Mouse (Mus musculus): ENCODE measurements around the gene Tnr.

Tnr gene

DNA sequence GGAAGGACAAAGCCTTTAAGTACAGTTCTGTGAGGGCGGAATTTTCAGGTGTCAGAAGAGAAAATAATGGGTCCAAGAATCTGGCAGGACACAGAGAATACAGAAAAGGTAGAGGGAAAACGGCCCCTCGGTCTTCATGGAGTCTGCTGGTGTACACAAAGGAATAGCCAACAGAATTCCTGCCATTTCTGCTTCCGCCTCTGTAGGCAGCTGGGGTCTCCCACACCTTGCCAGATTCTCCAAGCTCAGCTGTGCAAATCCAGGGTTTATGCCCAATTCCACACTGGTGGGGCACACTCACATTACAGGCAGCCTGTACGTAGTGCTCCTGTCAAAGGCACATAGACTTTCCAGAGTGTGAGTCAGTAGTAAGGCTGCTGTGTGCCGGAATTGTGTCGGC is 43.6 kb downstream of the Tnr start:
- DNase-seq = no peak

GRCm38 (mm10) chr1:159570270-159570669 is 46.7 kb downstream of the Tnr start:
- no peak for DNase-seq

DNA sequence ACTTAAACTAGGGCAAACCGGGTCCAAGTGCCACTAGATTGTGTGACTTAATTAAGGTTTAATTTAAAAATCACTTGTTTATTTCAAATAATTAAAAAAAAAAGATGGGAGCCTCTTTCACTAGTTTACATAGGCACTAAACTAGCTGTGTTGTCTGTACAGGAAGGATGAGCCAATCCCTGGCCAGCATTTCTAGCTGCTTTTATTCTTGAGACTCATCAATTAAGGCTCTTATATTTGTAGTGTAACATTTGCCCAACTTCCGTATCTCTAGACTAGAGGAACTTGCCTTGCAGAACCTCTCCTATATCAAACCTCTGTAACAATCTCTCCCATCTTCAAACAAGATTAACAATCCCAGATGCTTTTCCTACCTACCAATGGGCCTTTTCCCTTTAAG is 47.3 kb downstream of the Tnr start:
- DNase-seq = no peak

DNA sequence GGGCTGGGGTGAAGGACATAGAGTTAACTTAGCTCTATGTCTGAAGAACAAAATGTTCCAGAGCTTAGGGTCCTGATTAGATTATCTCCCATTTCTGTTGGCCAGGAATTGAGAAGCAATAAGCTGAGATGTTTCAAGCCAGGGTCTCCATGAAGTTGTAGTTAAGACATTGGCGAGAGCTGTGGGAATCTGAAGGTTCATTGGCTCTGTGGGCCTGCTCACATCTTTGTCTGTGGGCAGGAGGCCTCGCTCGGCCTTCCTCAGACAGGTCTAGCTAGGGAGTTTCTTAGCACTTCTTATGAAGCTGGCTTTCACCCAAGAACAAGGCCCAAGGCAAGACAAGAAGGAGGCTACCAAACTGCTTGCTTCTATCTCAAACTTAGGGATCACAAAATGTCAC is 48.4 kb downstream of the Tnr start:
- DNase-seq = no peak

- DNase-seq = no peak
These were observed 49.5 kb downstream of the Tnr start for GRCm38 (mm10) chr1:159573116-159573515.

GRCm38 (mm10) chr1:159574661-159575060 is 51.1 kb downstream of the Tnr start:
- DNase-seq = no peak

DNA sequence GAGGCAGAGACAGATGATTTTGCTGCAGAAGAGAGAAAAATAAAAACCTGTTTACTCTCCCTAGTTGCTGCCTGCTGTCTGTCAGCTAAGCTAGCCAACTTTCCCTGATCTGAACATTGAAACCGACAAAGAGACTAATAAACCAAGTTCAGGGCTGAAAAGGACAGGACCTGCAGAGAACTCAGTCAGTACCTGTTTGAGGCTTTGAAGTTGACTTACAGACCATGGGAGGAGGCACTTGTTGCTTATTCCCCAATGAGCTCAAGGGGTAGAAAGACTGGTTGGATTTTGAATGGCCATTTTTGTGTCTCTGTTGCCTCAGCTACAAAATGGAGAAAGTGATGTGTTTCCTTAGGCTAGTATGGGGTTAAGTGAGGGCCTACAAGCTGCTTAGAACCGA is 52.7 kb downstream of the Tnr start:
- no peak for DNase-seq

- DNase-seq = no peak
These were observed 54.8 kb downstream of the Tnr start for GRCm38 (mm10) chr1:159578391-159578790.

- no peak for DNase-seq
These were observed 56.9 kb downstream of the Tnr start for GRCm38 (mm10) chr1:159580335-159580921.

GRCm38 (mm10) chr1:159583877-159584276 is 60.3 kb downstream of the Tnr start:
- DNase-seq = no peak

GRCm38 (mm10) chr1:159588741-159589140 is 65.2 kb downstream of the Tnr start:
- no peak for DNase-seq

GRCm38 (mm10) chr1:159594099-159595058 is 70.8 kb downstream of the Tnr start:
- no peak for DNase-seq

DNA sequence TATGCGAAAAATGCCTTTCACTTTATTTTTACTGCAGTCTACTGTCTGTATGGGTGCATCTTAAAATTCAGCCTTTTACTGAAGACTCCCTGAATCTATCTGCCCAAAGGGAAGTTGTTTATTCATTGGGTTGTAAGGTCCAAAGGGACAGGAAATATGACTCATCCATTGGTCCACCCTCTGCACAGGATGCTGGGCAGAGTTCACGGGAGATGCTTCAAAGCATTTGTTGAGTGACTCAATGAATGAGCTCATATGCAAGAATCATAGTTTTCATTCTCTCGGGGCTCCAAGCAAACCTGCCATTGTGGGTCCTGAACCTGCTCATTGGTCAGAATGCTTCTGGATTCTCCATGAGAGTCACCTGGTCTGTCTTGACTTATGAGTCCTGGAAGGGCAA is 72.2 kb downstream of the Tnr start:
- no peak for DNase-seq

DNA sequence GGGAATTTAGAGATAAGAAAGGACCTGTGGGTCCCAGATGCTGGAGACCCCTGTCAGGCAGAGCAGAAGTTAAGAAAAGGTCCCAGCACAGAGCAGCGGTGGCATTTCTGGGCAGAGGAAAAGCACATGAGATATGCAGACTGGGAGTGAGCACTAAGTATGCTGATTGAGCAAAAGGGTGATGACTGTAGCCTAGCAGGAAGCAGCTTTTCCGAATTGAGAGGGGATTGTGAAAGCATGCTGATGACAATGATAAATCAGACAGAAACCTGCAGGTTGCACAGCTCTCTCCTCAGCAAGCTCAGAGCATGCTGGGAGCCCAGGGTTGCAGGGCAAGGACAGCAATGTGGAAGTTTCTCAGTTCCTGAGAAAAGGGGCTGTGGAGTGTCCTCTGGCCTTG is 73.1 kb downstream of the Tnr start:
- DNase-seq = no peak

GRCm38 (mm10) chr1:159613561-159613960 is 90.0 kb downstream of the Tnr start:
- DNase-seq = no peak

- no peak for DNase-seq
These were observed 90.6 kb downstream of the Tnr start for GRCm38 (mm10) chr1:159614062-159614601.

- DNase-seq = no peak
These were observed 91.3 kb downstream of the Tnr start for GRCm38 (mm10) chr1:159614644-159615431.

DNA sequence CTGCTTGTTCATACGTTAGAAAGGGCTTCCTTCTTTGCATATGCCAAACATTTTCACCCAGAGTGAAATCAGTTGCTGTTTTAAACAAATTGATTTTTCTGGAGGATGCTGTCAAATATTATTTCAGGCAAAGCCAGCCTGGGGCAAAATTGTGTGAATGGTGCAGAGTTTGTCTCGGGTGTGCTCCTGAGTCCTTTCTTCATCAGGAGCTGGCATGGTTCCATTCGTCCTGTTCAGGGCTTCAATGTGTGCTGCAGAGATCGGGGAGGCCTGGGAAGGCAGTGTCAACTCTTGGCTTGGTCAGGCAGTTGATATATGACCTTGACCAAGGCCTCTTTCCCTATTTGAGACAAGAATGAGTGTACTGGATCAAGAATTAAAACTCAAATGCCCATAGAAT is 92.1 kb downstream of the Tnr start:
- DNase-seq = no peak

- DNase-seq = no peak
These were observed 95.6 kb downstream of the Tnr start for GRCm38 (mm10) chr1:159619205-159619604.

- DNase-seq = no peak
These were observed 97.8 kb downstream of the Tnr start for GRCm38 (mm10) chr1:159621321-159621720.

DNA sequence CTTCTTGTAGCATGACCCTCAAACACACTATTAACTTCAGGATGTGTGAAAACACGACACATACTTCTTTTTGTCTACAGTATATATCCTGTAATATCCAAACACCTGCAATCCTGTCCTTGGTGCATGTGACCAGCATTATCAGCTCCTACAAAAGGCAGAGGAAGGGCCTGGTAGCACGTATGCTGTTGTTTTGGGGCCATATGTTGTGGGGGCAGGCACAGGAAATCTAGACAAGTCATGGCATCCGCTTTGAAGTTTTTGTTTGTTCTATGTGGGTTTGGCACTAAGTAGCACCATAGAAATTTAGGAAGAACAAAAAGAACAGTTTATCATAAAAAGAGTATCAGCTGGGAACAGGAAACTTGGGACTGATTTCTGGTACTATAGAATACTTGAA is 105.5 kb downstream of the Tnr start:
- no peak for DNase-seq

- DNase-seq = no peak
These were observed 106.4 kb downstream of the Tnr start for GRCm38 (mm10) chr1:159629822-159630589.
